Mouse (Mus musculus) liver, postnatal 0 days (tissue): ENCODE results near the gene Elmod1.

Experiments used
- CTCF ChIP-seq: sonication (generic); IDR thresholded peaks from 2 replicates; pipeline ENCODE4 v1.5.1; 2016; ENCODE audit warnings: antibody characterized with exemption, low read depth
- EP300 ChIP-seq: IDR thresholded peaks from 2 replicates; pipeline ENCODE4 v1.6.1; 2016; ENCODE audit warnings: antibody characterized with exemption, low read depth, mild to moderate bottlenecking

- no peak for TF ChIP-seq CTCF
- TF ChIP-seq EP300: no peak
Observed at GRCm38 (mm10) chr9:53975122-53975518, at the start of gene Elmod1.
